Mouse (Mus musculus): ENCODE results near the gene Gm5538.

DNA sequence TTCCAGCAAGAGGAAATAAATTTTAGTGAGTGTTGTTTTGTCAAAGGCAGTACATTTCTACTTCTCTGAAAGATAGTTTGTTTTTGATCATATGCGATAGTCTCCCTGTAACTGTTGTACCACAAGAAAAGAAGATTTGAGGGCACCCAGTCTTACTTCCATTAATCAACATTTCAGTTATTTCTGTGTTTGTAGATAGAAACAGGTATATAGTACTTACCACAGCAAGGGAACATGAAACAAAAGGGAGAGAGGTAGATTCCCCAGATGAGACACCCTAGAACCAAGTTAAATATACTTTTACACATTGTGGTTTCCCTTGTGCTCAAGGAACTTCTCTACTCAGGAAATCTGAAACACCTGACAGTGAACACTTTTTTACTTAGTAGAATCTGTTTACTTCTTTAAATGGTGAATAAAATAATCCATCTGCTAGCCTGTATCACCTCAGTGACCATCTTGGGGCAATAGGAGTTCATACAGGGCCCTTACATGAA is 26.9 kb upstream of the Gm5538 start:
- TF ChIP-seq EP300 (IDR thresholded peaks at IDR 0.05; ENCODE audit: low read depth): no peak
- no peak for TF ChIP-seq CTCF (IDR thresholded peaks at IDR 0.05; ENCODE audit: low read depth)
